Mouse (Mus musculus) cerebellum, adult 8-10 months (tissue): ENCODE measurements around the gene Tbc1d2.
"Not testable (repeated sequence)": the region's sequence is repeated elsewhere in the genome, so short reads cannot be mapped to it uniquely, and the experiment has no call there.

Experiments used
- DNase-seq: peaks from one replicate; pipeline ENCODE4 v3.0.0; 2022

The Tbc1d2 gene

GRCm38 (mm10) chr4:46641283-46641682, 8.7 kb downstream of the Tbc1d2 start:
- no peak for DNase-seq

- no peak for DNase-seq
Observed at GRCm38 (mm10) chr4:46639866-46640265, 10.1 kb downstream of the Tbc1d2 start.

- DNase-seq: not testable (repeated sequence)
Observed at GRCm38 (mm10) chr4:46637250-46637649, 12.8 kb downstream of the Tbc1d2 start.

- no peak for DNase-seq
Observed at GRCm38 (mm10) chr4:46635702-46636430, 14.1 kb downstream of the Tbc1d2 start.

GRCm38 (mm10) chr4:46634881-46635280, 15.1 kb downstream of the Tbc1d2 start:
- no peak for DNase-seq

- DNase-seq: not testable (repeated sequence)
Observed at GRCm38 (mm10) chr4:46633565-46633964, 16.4 kb downstream of the Tbc1d2 start.

GRCm38 (mm10) chr4:46632465-46632864, 17.5 kb downstream of the Tbc1d2 start:
- DNase-seq: no peak

GRCm38 (mm10) chr4:46630390-46630789, 19.6 kb downstream of the Tbc1d2 start:
- DNase-seq: no peak

GRCm38 (mm10) chr4:46628873-46629272, 21.1 kb downstream of the Tbc1d2 start:
- DNase-seq: no peak

GRCm38 (mm10) chr4:46628081-46628480, 21.9 kb downstream of the Tbc1d2 start:
- DNase-seq: no peak

- peak; percentile 81 for DNase-seq
Observed at GRCm38 (mm10) chr4:46625101-46625500, 24.9 kb downstream of the Tbc1d2 start.

GRCm38 (mm10) chr4:46623007-46623406, 27.0 kb downstream of the Tbc1d2 start:
- DNase-seq: no peak

- DNase-seq: no peak
Observed at GRCm38 (mm10) chr4:46620946-46621345, 29.1 kb downstream of the Tbc1d2 start.

GRCm38 (mm10) chr4:46620330-46620729, 29.7 kb downstream of the Tbc1d2 start:
- DNase-seq: peak; percentile 40

- DNase-seq: no peak
Observed at GRCm38 (mm10) chr4:46618196-46618817, 31.7 kb downstream of the Tbc1d2 start.

GRCm38 (mm10) chr4:46617408-46617807, 32.6 kb downstream of the Tbc1d2 start:
- DNase-seq: no peak

GRCm38 (mm10) chr4:46614641-46615040, 35.4 kb downstream of the Tbc1d2 start:
- DNase-seq: no peak

- DNase-seq: no peak
Observed at GRCm38 (mm10) chr4:46613618-46614017, 36.4 kb downstream of the Tbc1d2 start.

GRCm38 (mm10) chr4:46611181-46611580, 38.8 kb downstream of the Tbc1d2 start:
- peak; percentile 91 for DNase-seq

GRCm38 (mm10) chr4:46607601-46608000, 42.4 kb downstream of the Tbc1d2 start:
- no peak for DNase-seq

GRCm38 (mm10) chr4:46605451-46605850, 44.6 kb downstream of the Tbc1d2 start:
- DNase-seq: no peak

- no peak for DNase-seq
Observed at GRCm38 (mm10) chr4:46602704-46603103, 47.3 kb downstream of the Tbc1d2 start.

GRCm38 (mm10) chr4:46601844-46602423, 48.1 kb downstream of the Tbc1d2 start, which contains the start of gene Coro2a:
Coro2a (minus strand) TSS chr4:46602202.
- peak; percentile 95 for DNase-seq

- peak; percentile 72 for DNase-seq
Observed at GRCm38 (mm10) chr4:46601258-46601843, 48.7 kb downstream of the Tbc1d2 start.
